Mouse (Mus musculus) kidney, postnatal 0 days (tissue): ENCODE measurements around the gene Pofut1. TPM values are rescaled to one million over a fixed set of nuclear protein-coding genes. Genes with fewer than 3 reads are reported as not detected.
"Not testable (repeated sequence)": the region's sequence is repeated elsewhere in the genome, so short reads cannot be mapped to it uniquely, and the experiment has no call there.

Experiments
- ATAC-seq: fragments of 200-750 bp; cut with Nextera tagmentation; replicated peaks from 2 replicates; pipeline ENCODE4 v1.8.0; 2017; ENCODE audit warnings: low read depth, moderate number of reproducible peaks, moderate TSS enrichment, moderate library complexity; ENCODE audit not compliant: low FRiP score
- DNase-seq: peaks from one replicate; pipeline ENCODE4 v3.0.0-alpha.2; 2016; ENCODE audit warnings: low spot score
- H3K27ac ChIP-seq: fragments of 300-500 bp; sonication (generic); 2 replicates; pipeline ENCODE4 v1.5.1; 2014; ENCODE audit warnings: mild to moderate bottlenecking
- H3K27me3 ChIP-seq: fragments of 300-500 bp; sonication (generic); 2 replicates; pipeline ENCODE4 v1.6.1; 2014; ENCODE audit warnings: low read length, mixed read lengths; ENCODE audit not compliant: insufficient read depth
- H3K36me3 ChIP-seq: fragments of 300-500 bp; sonication (generic); 2 replicates; pipeline ENCODE4 v1.6.1; 2014; ENCODE audit warnings: low read length, mixed read lengths; ENCODE audit not compliant: insufficient read depth
- H3K4me1 ChIP-seq: fragments of 300-500 bp; sonication (generic); replicated peaks from 2 replicates; pipeline ENCODE4 v1.6.1; 2014; ENCODE audit warnings: antibody characterized with exemption, low read length, mixed read lengths; ENCODE audit not compliant: insufficient read depth
- H3K4me2 ChIP-seq: fragments of 300-500 bp; sonication (generic); 2 replicates; pipeline ENCODE4 v1.6.1; 2014; ENCODE audit warnings: mild to moderate bottlenecking, low read length, moderate library complexity, mixed read lengths
- H3K4me3 ChIP-seq: fragments of 300-500 bp; sonication (generic); replicated peaks from 2 replicates; pipeline ENCODE4 v1.5.1; 2014; ENCODE audit warnings: low read depth, low read length
- H3K9ac ChIP-seq: fragments of 300-500 bp; sonication (generic); 2 replicates; pipeline ENCODE4 v1.6.1; 2014; ENCODE audit warnings: low read depth, low read length
- H3K9me3 ChIP-seq: fragments of 300-500 bp; sonication (generic); replicated peaks from 2 replicates; pipeline ENCODE4 v1.6.1; 2016; ENCODE audit warnings: low read length, inconsistent platforms, mixed read lengths
- CTCF ChIP-seq: IDR thresholded peaks from 2 replicates; pipeline ENCODE4 v1.5.1; 2016; ENCODE audit warnings: antibody characterized with exemption, low read depth, mild to moderate bottlenecking, moderate library complexity
- WGBS: fragments of 180-500 bp; shearing (Covaris S2); extraction: QIAGEN DNeasy Blood & Tissue Kit; methylation state at CpG from one replicate; pipeline ENCODE4 v1.1.7; 2014; 5-methylcytosine and 5-hydroxymethylcytosine counted together
- polyA plus RNA-seq: library from polyadenylated mRNA; unstranded; fragments of >200 nt; fragmentation: Nextera tagmentation; extraction: Ambion mirVana; gene quantifications from 2 replicates; pipeline ENCODE4 v1.2.1, GENCODE M21; 2015

Gene Pofut1
- polyA plus RNA-seq, 1 experiment from 2014 or later = 3.6 TPM

DNA sequence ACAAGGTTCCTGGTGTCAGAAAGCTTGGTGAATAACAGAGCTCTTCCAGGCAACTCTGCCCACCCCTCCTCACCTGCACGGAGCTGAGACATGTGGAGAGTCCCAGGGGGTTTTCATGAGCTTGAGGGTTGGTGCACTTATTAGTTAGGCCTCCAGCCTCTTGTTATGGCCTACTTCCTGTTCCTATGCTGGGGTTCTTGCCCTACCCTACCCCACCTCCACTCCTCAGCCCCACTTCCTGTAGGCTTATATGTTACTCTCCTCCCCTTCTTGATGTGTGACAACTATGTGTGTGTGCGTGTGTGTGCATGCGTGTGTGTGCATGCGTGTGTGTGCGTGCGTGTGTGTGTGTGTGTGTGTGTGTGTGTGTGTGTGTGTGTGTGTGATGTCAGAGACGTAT lies 21.7 kb downstream of the Pofut1 start:
- ATAC-seq (no peak), DNase-seq (no peak)
- Histone ChIP-seq H3K36me3 (peaks cover 47% of the 10 kb centered on the region), H3K27me3 (no peaks in the 10 kb centered on the region), H3K9ac (no peak overlapping the region), H3K4me2 (no peak overlapping the region), H3K4me1 (no peaks in the 10 kb centered on the region), H3K27ac (no peak overlapping the region), H3K9me3 (no peaks in the 10 kb centered on the region), H3K4me3 (no peak overlapping the region)
- no peak for TF ChIP-seq CTCF
- WGBS = 89% methylated on average over 7 of the region's 7 CpGs

DNA sequence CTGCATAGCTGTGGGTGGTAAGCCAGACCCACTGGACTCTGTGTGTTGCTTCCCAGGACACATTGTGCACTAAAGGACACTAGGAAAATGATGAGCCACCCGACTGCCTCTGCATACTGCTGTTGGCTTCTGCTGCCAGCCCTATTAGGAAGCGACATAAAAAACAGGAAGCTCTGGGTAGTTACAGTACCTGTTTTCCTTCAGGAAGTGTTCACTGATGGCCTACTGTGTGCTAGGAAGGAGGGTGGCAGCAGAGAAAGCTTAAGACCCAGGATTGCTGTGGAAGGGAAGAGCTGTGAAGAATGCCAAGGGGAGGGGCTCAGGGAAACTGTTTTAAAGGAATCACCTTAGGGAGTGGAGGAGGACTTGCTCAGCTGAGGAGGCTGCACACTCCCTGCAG lies 26.0 kb downstream of the Pofut1 start:
- no peaks in the 10 kb centered on the region for H3K4me1 ChIP-seq
- no peak for TF ChIP-seq CTCF
- H3K4me3 ChIP-seq = no peak overlapping the region
- H3K27ac ChIP-seq = no peak overlapping the region
- H3K36me3 ChIP-seq = peaks cover 34% of the 10 kb centered on the region
- WGBS = 84% methylated on average over 2 of the region's 2 CpGs
- DNase-seq = no peak
- no peak overlapping the region for H3K9ac ChIP-seq
- no peak overlapping the region for H3K4me2 ChIP-seq
- no peaks in the 10 kb centered on the region for H3K27me3 ChIP-seq
- no peaks in the 10 kb centered on the region for H3K9me3 ChIP-seq
- ATAC-seq = no peak

DNA sequence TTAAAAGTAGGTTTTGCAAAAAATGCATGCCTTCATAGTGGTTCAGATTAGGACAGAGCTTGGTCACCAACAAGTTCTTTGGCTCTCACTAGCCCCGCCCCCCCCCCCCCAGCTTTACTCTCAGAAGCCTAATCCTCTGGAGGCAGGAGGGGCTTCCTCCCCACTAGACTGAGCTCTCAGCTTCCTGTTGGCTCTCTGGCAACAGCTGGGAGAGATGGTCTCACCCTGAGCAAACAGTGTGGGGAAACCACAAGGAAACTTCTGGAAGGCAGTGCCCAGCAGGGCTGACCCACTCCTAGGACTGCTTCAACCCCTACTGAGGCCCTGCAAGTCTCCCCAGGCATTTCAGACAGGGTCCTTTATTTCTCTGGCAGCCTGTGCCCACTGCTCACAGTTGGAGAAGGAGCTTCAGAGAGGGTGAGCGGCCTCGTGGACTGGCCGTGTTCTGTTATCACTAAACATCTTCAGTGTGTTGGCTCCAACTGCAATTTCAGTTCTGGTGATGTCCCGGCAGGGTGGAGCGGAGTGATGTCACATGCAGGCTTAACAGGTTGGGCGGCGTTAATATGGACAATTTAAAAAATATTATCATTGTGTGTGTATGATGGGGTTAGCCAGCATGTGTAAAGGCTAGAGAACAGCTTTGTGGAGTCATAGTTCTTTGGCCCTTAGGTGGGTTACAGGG lies 29.0 kb downstream of the Pofut1 start:
- H3K4me3 ChIP-seq, H3K27ac ChIP-seq, H3K4me2 ChIP-seq, H3K9me3 ChIP-seq, H3K9ac ChIP-seq, H3K27me3 ChIP-seq, H3K4me1 ChIP-seq, DNase-seq: not testable (repeated sequence)
- peaks cover 14% of the 10 kb centered on the region; the same call in 1 of the 2 replicates for H3K36me3 ChIP-seq
- 75% methylated on average over 8 of the region's 8 CpGs for WGBS
- ATAC-seq = 0 out of 2 replicates have a peak, but pooled peaks have one; percentile 38

DNA sequence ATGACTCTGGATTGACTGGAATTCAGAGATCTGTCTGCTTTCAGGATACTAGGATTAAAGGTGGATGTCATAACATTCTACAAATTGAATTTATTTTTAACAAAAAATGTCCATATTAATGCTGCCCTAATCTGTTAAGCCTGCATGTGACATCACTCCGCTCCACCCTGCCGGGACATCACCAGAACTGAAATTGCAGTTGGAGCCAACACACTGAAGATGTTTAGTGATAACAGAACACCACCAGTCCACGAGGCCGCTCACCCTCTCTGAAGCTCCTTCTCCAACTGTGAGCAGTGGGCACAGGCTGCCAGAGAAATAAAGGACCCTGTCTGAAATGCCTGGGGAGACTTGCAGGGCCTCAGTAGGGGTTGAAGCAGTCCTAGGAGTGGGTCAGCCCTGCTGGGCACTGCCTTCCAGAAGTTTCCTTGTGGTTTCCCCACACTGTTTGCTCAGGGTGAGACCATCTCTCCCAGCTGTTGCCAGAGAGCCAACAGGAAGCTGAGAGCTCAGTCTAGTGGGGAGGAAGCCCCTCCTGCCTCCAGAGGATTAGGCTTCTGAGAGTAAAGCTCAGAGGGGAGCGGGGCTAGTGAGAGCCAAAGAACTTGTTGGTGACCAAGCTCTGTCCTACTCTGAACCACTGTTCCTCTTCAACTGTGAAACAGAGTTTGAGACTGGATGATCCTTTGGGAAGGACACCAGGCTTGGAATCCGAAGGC lies 33.0 kb downstream of the Pofut1 start:
- H3K36me3 ChIP-seq, H3K4me3 ChIP-seq, H3K4me2 ChIP-seq, H3K9me3 ChIP-seq, H3K4me1 ChIP-seq, H3K27me3 ChIP-seq, H3K9ac ChIP-seq, DNase-seq, H3K27ac ChIP-seq, ATAC-seq: not testable (repeated sequence)
- WGBS = 75% methylated on average over 6 of the region's 6 CpGs

DNA sequence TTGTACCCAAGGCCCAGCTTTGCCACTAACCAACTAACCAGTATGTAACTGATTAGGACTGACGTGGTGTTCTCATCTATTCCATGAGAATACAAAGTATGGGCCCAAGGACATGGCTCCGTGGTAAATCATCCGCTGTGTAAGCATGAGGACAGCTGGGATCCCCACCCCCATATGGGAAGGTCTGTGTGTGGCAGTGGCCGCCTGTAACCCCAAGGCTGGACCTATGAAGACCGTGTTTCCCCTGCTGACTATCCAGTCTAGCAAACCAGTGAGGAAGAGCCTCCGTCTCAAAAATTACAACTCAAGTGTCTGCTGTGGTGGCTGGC lies 33.5 kb downstream of the Pofut1 start:
- no peak for ATAC-seq
- Histone ChIP-seq H3K27me3 (no peaks in the 10 kb centered on the region), H3K9ac (no peak overlapping the region), H3K4me2 (no peak overlapping the region), H3K4me3 (no peak overlapping the region), H3K36me3 (no peaks in the 10 kb centered on the region), H3K27ac (no peak overlapping the region), H3K4me1 (no peaks in the 10 kb centered on the region), H3K9me3 (no peaks in the 10 kb centered on the region)
- no peak for TF ChIP-seq CTCF
- no peak for DNase-seq
- WGBS = 78% methylated on average over 6 of the region's 6 CpGs

DNA sequence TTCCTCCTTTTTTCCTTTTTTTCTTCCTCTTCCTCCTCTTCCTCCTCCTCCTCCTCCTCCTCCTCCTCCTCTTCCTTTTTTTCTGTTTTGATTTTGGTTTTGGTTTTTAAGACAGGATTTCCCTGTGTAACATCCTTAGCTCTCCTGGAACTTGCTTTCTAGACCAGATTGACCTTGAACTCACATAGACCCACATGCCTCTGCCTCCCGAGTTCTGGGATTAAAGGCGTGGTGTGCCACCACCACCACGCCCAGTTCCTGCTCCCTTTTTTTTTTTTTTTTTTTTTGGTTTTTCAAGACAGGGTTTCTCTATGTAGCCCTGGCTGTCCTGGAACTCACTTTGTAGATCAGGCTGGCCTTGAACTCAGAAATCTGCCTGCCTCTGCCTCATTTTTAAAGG lies 34.2 kb downstream of the Pofut1 start:
- DNase-seq, H3K27ac ChIP-seq, H3K9ac ChIP-seq, H3K4me2 ChIP-seq, H3K4me3 ChIP-seq, H3K9me3 ChIP-seq, H3K36me3 ChIP-seq, H3K27me3 ChIP-seq, ATAC-seq, H3K4me1 ChIP-seq: not testable (repeated sequence)
- 83% methylated on average over 3 of the region's 3 CpGs for WGBS

DNA sequence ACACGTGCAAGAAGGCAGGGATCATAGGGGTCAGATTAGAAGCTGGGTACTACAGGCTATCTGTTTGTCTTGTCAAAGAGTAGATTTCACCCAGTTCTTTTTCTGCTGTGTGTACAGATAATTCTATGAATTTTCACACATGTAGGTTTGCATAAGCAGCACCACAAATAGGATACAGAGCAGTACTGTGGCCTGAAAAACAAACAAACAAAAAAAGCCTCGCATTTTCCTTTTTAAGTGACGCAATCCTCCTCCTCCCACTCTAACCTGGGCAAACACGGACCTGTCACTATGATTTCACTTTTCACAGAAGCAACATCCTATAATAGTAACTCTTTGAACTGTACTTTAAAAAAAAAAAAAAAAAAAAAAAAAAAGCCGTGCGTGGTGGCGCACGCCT lies 35.1 kb downstream of the Pofut1 start:
- ATAC-seq = no peak
- WGBS = 91% methylated on average over 8 of the region's 8 CpGs
- H3K9me3 ChIP-seq = no peaks in the 10 kb centered on the region

More for the DNA sequence above, 35.1 kb downstream of the Pofut1 start:
- H3K4me2 ChIP-seq = no peak overlapping the region
- no peaks in the 10 kb centered on the region for H3K4me1 ChIP-seq
- no peak overlapping the region for H3K9ac ChIP-seq
- H3K27ac ChIP-seq = no peak overlapping the region
- TF ChIP-seq CTCF = no peak
- DNase-seq = no peak
- H3K36me3 ChIP-seq = no peaks in the 10 kb centered on the region
- H3K4me3 ChIP-seq = no peak overlapping the region
- no peaks in the 10 kb centered on the region for H3K27me3 ChIP-seq
